Mouse (Mus musculus): ENCODE measurements around the gene Gps2. TPM values are rescaled to one million over a fixed set of nuclear protein-coding genes. Genes with fewer than 3 reads are reported as not detected.

Gene Gps2
- polyA plus RNA-seq, 1 experiment from 2014 or later = 48.9 TPM

DNA sequence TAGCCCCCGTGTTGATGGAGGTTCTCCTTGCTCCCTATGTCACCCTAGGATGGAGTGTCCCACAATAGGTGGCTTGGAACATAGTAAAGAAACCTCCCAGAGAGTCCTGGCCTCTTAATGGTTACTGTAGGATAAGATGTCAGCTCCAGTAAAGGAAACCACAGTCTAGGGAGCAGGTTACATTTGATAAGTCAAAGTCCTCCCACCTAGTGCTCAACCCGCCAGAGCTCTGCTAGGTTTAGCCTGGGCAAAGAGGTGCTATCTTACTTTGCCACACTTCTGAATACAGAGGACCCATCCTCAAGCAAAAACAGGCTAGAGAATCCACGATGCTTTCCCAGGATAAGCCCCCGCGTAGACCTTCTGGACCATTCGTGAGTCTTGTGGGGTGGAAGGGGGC lies 34.7 kb upstream of the Gps2 start:
- Histone ChIP-seq H3K4me3 (ENCODE audit: low read depth, low read length) (no peak overlapping the region), H3K9me3 (ENCODE audit: low read length) (no peaks in the 10 kb centered on the region), H3K27ac (ENCODE audit: low read depth) (no peak overlapping the region), H3K27me3 (ENCODE audit: insufficient read depth, low read length) (no peaks in the 10 kb centered on the region), H3K4me1 (ENCODE audit: insufficient read depth) (peaks cover 46% of the 10 kb centered on the region), H3K9ac (replicated peaks) (no peak overlapping the region), H3K36me3 (replicated peaks; ENCODE audit: insufficient read depth, low read length) (0 out of 2 replicates have a peak, but pooled peaks cover 5% of the 10 kb centered on the region), H3K4me2 (ENCODE audit: low read depth, low read length) (peak overlapping the region; percentile 89)
- DNase-seq (no peak), ATAC-seq (no peak)
- 58% methylated on average over 6 of the region's 6 CpGs for WGBS (ENCODE audit: insufficient replicate concordance)
- TF ChIP-seq CTCF (IDR thresholded peaks at IDR 0.05; ENCODE audit: low read depth) (no peak), EP300 (IDR thresholded peaks at IDR 0.05; ENCODE audit: low read depth) (no peak)

DNA sequence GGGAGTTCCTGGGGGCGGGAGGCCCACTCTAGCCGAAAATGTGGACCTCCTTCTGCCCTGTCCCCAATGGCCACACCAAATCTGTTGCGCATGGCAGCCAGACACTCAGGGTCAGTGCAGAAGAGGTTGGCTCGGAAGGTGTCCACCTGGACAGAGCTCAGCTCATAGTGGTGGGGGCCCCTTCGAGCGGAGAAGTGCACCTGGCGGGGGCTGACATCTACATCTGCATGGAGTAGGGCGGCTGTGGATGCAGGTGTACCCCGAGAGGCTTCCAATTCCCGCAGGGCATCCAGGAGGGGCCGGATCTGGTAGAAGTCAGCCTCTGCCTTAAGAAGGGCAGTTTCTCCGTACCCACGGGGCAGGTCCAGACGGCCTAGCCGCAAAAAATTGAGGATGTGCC lies 34.0 kb upstream of the Gps2 start:
- Histone ChIP-seq H3K4me2 (ENCODE audit: low read depth, low read length) (peak overlapping the region; percentile 89), H3K36me3 (replicated peaks; ENCODE audit: insufficient read depth, low read length) (0 out of 2 replicates have a peak, but pooled peaks cover 5% of the 10 kb centered on the region), H3K4me3 (ENCODE audit: low read depth, low read length) (no peak overlapping the region), H3K4me1 (ENCODE audit: insufficient read depth) (peaks cover 47% of the 10 kb centered on the region), H3K9ac (replicated peaks) (peak overlapping the region; percentile 69; the same call in 1 of the 2 replicates), H3K9me3 (ENCODE audit: low read length) (no peaks in the 10 kb centered on the region), H3K27me3 (ENCODE audit: insufficient read depth, low read length) (no peaks in the 10 kb centered on the region), H3K27ac (ENCODE audit: low read depth) (no peak overlapping the region)
- 68% methylated on average over 15 of the region's 15 CpGs for WGBS (ENCODE audit: insufficient replicate concordance)
- TF ChIP-seq CTCF (IDR thresholded peaks at IDR 0.05; ENCODE audit: low read depth) (no peak), EP300 (IDR thresholded peaks at IDR 0.05; ENCODE audit: low read depth) (no peak)
- ATAC-seq (no peak), DNase-seq (no peak)

DNA sequence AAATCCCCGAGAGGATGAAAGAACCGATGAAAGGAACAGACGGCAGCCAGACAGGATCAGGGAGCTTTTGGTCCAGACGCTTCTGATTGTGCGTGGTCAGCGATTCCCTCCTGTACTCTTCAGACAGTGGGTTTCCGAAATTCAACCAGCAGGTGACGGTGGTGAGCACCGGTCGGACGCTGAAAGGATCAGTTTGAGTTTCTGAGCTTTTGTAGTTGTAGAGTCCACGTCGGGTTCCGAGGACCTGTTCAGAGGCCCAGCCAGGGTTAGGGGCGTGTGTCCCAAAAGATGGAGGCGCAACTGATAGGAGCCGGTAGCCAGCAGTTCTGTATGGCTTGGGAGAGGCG lies 33.2 kb upstream of the Gps2 start:
- DNase-seq (peak; percentile 81), ATAC-seq (peak; percentile 63)
- Histone ChIP-seq H3K4me3 (ENCODE audit: low read depth, low read length) (peak overlapping the region; percentile 56), H3K4me2 (ENCODE audit: low read depth, low read length) (peak overlapping the region; percentile 89), H3K27me3 (ENCODE audit: insufficient read depth, low read length) (no peaks in the 10 kb centered on the region), H3K9ac (replicated peaks) (peak overlapping the region; percentile 69), H3K27ac (ENCODE audit: low read depth) (peak overlapping the region; percentile 86), H3K4me1 (ENCODE audit: insufficient read depth) (peaks cover 47% of the 10 kb centered on the region), H3K9me3 (ENCODE audit: low read length) (no peaks in the 10 kb centered on the region), H3K36me3 (replicated peaks; ENCODE audit: insufficient read depth, low read length) (0 out of 2 replicates have a peak, but pooled peaks cover 5% of the 10 kb centered on the region)
- peak; percentile 95 for TF ChIP-seq CTCF (IDR thresholded peaks at IDR 0.05; ENCODE audit: low read depth)
- TF ChIP-seq EP300 (IDR thresholded peaks at IDR 0.05; ENCODE audit: low read depth) = no peak
- 1% methylated on average over 18 of the region's 18 CpGs for WGBS (ENCODE audit: insufficient replicate concordance)

DNA sequence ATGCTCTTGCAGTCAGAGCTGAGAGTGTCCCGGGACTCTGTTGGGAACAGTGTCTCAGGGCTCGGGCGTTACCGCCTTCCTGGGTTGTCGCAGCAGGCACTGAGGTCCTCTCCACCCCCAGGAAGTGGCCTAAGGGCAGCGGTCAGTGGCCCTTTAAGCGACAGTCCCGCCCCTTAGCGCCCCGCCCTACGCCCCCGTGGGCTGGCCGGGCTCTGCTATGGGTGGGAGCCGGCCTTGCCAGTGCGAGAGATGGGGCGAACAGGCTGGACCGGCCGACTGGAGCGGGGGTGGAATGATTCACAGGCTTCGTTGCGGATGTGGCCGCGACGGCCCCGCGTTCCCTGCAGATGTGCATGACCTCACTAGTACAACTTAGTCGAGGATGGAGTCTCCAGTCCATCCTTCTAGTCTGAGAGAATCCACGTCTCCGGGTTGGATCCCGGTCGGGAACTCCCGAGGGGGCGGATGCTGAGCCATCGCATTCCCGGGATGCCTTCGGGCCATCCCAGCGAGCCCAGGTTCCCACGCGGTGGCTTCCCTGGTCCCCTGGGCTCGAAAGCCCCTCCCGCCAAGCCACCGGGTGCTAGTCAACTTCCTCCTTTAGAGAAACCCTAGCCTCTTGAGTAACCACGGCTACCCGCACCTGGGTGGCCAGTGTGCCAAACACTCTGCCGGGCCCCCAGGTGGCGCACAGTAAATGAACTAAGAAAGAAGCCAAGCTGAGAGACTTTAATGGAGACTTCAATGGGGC lies 32.7 kb upstream of the Gps2 start, which contains the start of gene Kctd11:
TSS of gene Kctd11 (minus strand) at position 554 of the 751 bp plus-strand sequence.
- peaks cover 46% of the 10 kb centered on the region for H3K4me1 ChIP-seq (ENCODE audit: insufficient read depth)
- H3K27me3 ChIP-seq (ENCODE audit: insufficient read depth, low read length) = no peaks in the 10 kb centered on the region
- peak within 1 kb of the TSS; percentile 89 for H3K4me2 ChIP-seq (ENCODE audit: low read depth, low read length)
- peak within 1 kb of the TSS; percentile 86 for H3K27ac ChIP-seq (ENCODE audit: low read depth)
- DNase-seq (peak; percentile 86), ATAC-seq (peak; percentile 78)
- no peaks in the 10 kb centered on the region for H3K9me3 ChIP-seq (ENCODE audit: low read length)
- 2% methylated on average over 45 of the region's 46 CpGs for WGBS (ENCODE audit: insufficient replicate concordance)
- TF ChIP-seq EP300 (IDR thresholded peaks at IDR 0.05; ENCODE audit: low read depth) (peak; percentile 21; the same call in 1 of the 2 replicates), CTCF (IDR thresholded peaks at IDR 0.05; ENCODE audit: low read depth) (peak; percentile 65)
- 0 out of 2 replicates have a peak, but pooled peaks cover 5% of the 10 kb centered on the region for H3K36me3 ChIP-seq (replicated peaks; ENCODE audit: insufficient read depth, low read length)
- H3K9ac ChIP-seq (replicated peaks) = peak within 1 kb of the TSS; percentile 69
- H3K4me3 ChIP-seq (ENCODE audit: low read depth, low read length) = peak within 1 kb of the TSS; percentile 56

DNA sequence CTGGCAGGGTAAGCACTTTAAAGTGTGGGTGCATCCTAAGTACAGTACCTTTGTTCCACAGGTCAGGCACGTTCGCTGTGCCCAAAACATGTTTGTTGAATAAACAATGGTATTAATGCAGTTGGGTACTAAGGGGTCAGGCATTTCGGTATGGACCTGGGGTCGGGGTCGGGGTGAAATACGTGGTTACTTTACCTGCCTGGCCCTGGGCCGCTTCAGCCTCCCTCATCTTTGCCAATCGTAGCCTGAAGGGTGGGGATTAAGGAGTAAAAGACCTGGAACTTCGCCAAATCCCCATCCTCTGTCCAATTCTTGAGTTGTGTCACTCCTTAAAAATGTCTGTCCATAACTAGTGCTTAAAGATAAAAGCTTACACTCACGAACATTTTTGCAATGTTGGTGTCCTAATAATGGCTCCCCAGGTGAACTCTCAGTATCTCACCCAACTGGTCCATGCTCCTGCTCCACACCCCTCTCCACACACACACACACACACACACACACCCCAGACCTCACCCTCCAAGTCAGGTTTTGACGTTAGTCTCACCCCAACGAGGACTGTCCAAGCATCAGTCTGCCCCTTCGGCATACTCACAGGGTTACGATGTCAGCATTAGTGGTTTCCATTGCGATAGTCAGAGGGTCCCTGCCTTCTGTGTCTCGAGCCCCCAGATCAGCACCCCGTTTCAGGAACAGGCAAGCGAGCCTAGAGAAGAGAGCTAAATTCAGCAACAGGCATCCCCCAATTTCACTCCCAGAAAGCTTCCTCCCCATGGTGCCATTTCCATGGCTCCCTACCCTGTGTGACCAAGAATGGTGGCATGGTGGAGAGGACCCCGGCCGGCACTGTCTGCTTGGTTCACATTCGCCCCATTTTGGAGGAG lies 31.7 kb upstream of the Gps2 start:
- H3K4me1 ChIP-seq (ENCODE audit: insufficient read depth) = peaks cover 44% of the 10 kb centered on the region
- peak overlapping the region; percentile 86 for H3K27ac ChIP-seq (ENCODE audit: low read depth)
- H3K4me2 ChIP-seq (ENCODE audit: low read depth, low read length) = peak overlapping the region; percentile 89
- no peak for TF ChIP-seq EP300 (IDR thresholded peaks at IDR 0.05; ENCODE audit: low read depth)
- ATAC-seq = no peak
- H3K9me3 ChIP-seq (ENCODE audit: low read length) = no peaks in the 10 kb centered on the region
- H3K27me3 ChIP-seq (ENCODE audit: insufficient read depth, low read length) = no peaks in the 10 kb centered on the region
- H3K36me3 ChIP-seq (replicated peaks; ENCODE audit: insufficient read depth, low read length) = 0 out of 2 replicates have a peak, but pooled peaks cover 8% of the 10 kb centered on the region
- peak overlapping the region; percentile 69; the same call in 1 of the 2 replicates for H3K9ac ChIP-seq (replicated peaks)
- 71% methylated on average over 21 of the region's 21 CpGs for WGBS (ENCODE audit: insufficient replicate concordance)
- no peak for DNase-seq
- peak overlapping the region; percentile 56 for H3K4me3 ChIP-seq (ENCODE audit: low read depth, low read length)

DNA sequence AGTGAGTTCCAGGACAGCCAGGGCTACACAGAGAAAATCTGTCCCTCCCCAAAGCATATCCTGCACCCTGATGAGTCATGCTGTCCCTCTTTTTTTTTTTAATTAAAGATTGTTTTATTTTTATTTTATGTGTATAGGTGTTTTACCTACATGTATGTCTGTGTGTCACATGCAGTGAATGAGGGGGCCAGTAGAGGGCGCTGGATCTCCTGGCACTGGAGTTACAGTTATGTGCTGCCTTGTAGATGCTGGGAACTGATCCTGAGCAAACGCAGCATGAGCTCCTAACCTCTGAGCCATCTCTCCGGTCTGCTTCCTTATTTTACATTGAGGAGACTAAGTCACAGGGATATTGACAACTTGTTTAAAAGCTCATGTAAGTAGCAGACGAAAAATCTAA lies 30.6 kb upstream of the Gps2 start:
- Histone ChIP-seq H3K4me1 (ENCODE audit: insufficient read depth) (peaks cover 42% of the 10 kb centered on the region), H3K4me2 (ENCODE audit: low read depth, low read length) (no peak overlapping the region), H3K27me3 (ENCODE audit: insufficient read depth, low read length) (no peaks in the 10 kb centered on the region), H3K9ac (replicated peaks) (no peak overlapping the region), H3K36me3 (replicated peaks; ENCODE audit: insufficient read depth, low read length) (0 out of 2 replicates have a peak, but pooled peaks cover 11% of the 10 kb centered on the region), H3K9me3 (ENCODE audit: low read length) (no peaks in the 10 kb centered on the region), H3K27ac (ENCODE audit: low read depth) (no peak overlapping the region), H3K4me3 (ENCODE audit: low read depth, low read length) (no peak overlapping the region)
- WGBS (ENCODE audit: insufficient replicate concordance) = 71% methylated on average over 4 of the region's 4 CpGs
- ATAC-seq (no peak), DNase-seq (peak; percentile 66)
- no peak for TF ChIP-seq EP300 (IDR thresholded peaks at IDR 0.05; ENCODE audit: low read depth)
- TF ChIP-seq CTCF (IDR thresholded peaks at IDR 0.05; ENCODE audit: low read depth) = peak; percentile 71
